Mouse (Mus musculus) neural tube, embryonic 10.5 days (tissue): ENCODE measurements around the gene Il1rapl2.
A peak's percentile ranks its signal among the peaks of the same experiment; 100 is the strongest.

ENCODE experiments used
- DNase-seq: peaks from one replicate; pipeline ENCODE4 v3.0.0-alpha.2; 2017; ENCODE audit warnings: low spot score; ENCODE audit errors: extremely low spot score

The Il1rapl2 gene

GRCm38 (mm10) chrX:137570321-137571195 lies at the start of gene Il1rapl2:
Il1rapl2 (plus strand) TSS chrX:137570608.
- peak; percentile 38 for DNase-seq

GRCm38 (mm10) chrX:137548348-137548747 lies 22.1 kb upstream of the Il1rapl2 start:
- no peak for DNase-seq

- peak; percentile 18 for DNase-seq
Measured at GRCm38 (mm10) chrX:137569472-137570188, 778 bp upstream of the Il1rapl2 start.

- no peak for DNase-seq
Measured at GRCm38 (mm10) chrX:137582656-137583055, 12.2 kb downstream of the Il1rapl2 start.

GRCm38 (mm10) chrX:137620697-137621096 lies 50.3 kb downstream of the Il1rapl2 start:
- no peak for DNase-seq

- DNase-seq = no peak
Measured at GRCm38 (mm10) chrX:137667011-137667410, 96.6 kb downstream of the Il1rapl2 start.

GRCm38 (mm10) chrX:137687974-137688373 lies 117.6 kb downstream of the Il1rapl2 start:
- DNase-seq = no peak

GRCm38 (mm10) chrX:137700006-137700405 lies 129.6 kb downstream of the Il1rapl2 start:
- DNase-seq = no peak

- DNase-seq = no peak
Measured at GRCm38 (mm10) chrX:137755537-137755936, 185.1 kb downstream of the Il1rapl2 start.

GRCm38 (mm10) chrX:137805484-137806200 lies 235.2 kb downstream of the Il1rapl2 start:
- DNase-seq = peak; percentile 13

GRCm38 (mm10) chrX:137806231-137807114 lies 236.1 kb downstream of the Il1rapl2 start:
- DNase-seq = no peak

GRCm38 (mm10) chrX:137809526-137809925 lies 239.1 kb downstream of the Il1rapl2 start:
- no peak for DNase-seq

- DNase-seq = no peak
Measured at GRCm38 (mm10) chrX:137812151-137812550, 241.7 kb downstream of the Il1rapl2 start.

GRCm38 (mm10) chrX:137848936-137849335 lies 278.5 kb downstream of the Il1rapl2 start:
- no peak for DNase-seq

- DNase-seq = no peak
Measured at GRCm38 (mm10) chrX:137923490-137923889, 353.1 kb downstream of the Il1rapl2 start.

- no peak for DNase-seq
Measured at GRCm38 (mm10) chrX:137926835-137927234, 356.4 kb downstream of the Il1rapl2 start.

- DNase-seq = no peak
Measured at GRCm38 (mm10) chrX:137947741-137948140, 377.3 kb downstream of the Il1rapl2 start.

GRCm38 (mm10) chrX:137971306-137971705 lies 400.9 kb downstream of the Il1rapl2 start:
- peak; percentile 11 for DNase-seq

GRCm38 (mm10) chrX:138043113-138043512 lies 472.7 kb downstream of the Il1rapl2 start:
- no peak for DNase-seq

- DNase-seq = no peak
Measured at GRCm38 (mm10) chrX:138103954-138104353, 533.5 kb downstream of the Il1rapl2 start.

- DNase-seq = no peak
Measured at GRCm38 (mm10) chrX:138104668-138105067, 534.3 kb downstream of the Il1rapl2 start.
